Mouse (Mus musculus): Measurements from ENCODE around the gene G430095P16Rik.

DNA sequence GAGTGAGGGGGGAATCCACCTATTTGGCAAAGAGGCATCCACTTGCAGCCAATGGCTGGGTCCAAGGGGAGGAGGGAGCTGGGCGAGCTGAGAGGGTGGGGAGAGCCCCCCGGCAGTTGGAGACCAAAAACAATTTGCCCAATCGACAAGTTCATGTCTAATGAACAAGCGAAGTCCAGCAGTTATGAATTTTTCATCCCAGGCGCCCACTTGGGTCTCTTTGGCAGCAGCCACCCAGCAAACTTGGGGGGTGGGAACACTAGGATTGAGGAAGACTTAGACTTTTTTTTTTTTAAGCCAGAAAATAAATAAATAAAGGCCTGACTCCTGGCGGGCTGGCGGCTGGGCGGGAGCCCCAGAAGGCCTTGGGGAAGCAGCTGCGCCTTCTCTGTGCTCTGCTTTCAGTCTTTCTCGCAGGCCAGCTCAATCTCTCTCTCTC lies 51.7 kb downstream of the G430095P16Rik start:
- no peak for TF ChIP-seq CTCF (IDR thresholded peaks at IDR 0.05; ENCODE audit: control insufficient read depth, insufficient read depth, insufficient read length)
- TF ChIP-seq MYOD1 (IDR thresholded peaks at IDR 0.05; ENCODE audit: control insufficient read depth, insufficient read length, low read depth): no peak
- no peak for TF ChIP-seq CEBPB (IDR thresholded peaks at IDR 0.05; ENCODE audit: low read depth)
- TF ChIP-seq USF1 (IDR thresholded peaks at IDR 0.05; ENCODE audit: low read depth): no peak
- no peak for TF ChIP-seq MYOG (IDR thresholded peaks at IDR 0.05; ENCODE audit: control insufficient read depth, extremely low read depth, insufficient read length)
- no peak for TF ChIP-seq FOSL1 (IDR thresholded peaks at IDR 0.05; ENCODE audit: insufficient read depth, low read length, poor library complexity, severe bottlenecking)
- no peak for TF ChIP-seq MAX (IDR thresholded peaks at IDR 0.05)

All from C2C12 (cell line).